Mouse (Mus musculus) CH12.LX (cell line): Measurements from ENCODE around the gene Gucy1a1. TPM values are rescaled to one million over a fixed set of nuclear protein-coding genes. Genes with fewer than 3 reads are reported as not detected.

Experiments
- DNase-seq: peaks from one replicate; pipeline ENCODE4 v3.0.0-alpha.2; 2013; ENCODE audit errors: extremely low read depth
- H3K27ac ChIP-seq: 2 replicates; pipeline ENCODE4 v1.5.1; 2012; ENCODE audit warnings: low read depth, mild to moderate bottlenecking, control low read depth, moderate library complexity; ENCODE audit not compliant: insufficient read depth
- H3K27me3 ChIP-seq: replicated peaks from 2 replicates; pipeline ENCODE3; 2012; ENCODE audit warnings: inconsistent platforms
- H3K36me3 ChIP-seq, 2 experiments: replicated peaks in 1 of 2; 2 replicates each; pipeline versions ENCODE3 to v1.6.1; 2012; ENCODE audit warnings: inconsistent platforms in 1 of 2, low read length in 1 of 2, mild to moderate bottlenecking in 1 of 2, mixed read lengths in 1 of 2, moderate library complexity in 1 of 2; ENCODE audit not compliant: control insufficient read depth in 1 of 2, insufficient read depth in 1 of 2
- H3K4me1 ChIP-seq, 2 experiments: 2 replicates each; pipeline ENCODE4 v1.6.1; 2012; ENCODE audit warnings: inconsistent platforms in 1 of 2, moderate library complexity in 1 of 2; ENCODE audit not compliant: insufficient read depth in 2 of 2, control insufficient read depth in 1 of 2
- H3K4me2 ChIP-seq: 2 replicates; pipeline ENCODE4 v1.6.1; 2012; ENCODE audit warnings: low read depth, mild to moderate bottlenecking, control low read depth; ENCODE audit not compliant: poor library complexity, insufficient read depth, severe bottlenecking
- H3K4me3 ChIP-seq, 3 experiments: fragments of 150-350 bp in 1 of 3; sonication (generic) in 1 of 3; replicated peaks in 1 of 3; 2 replicates each; pipeline versions ENCODE3 to v1.5.1; 2011 to 2012; ENCODE audit warnings: low read depth in 2 of 3, low read length in 2 of 3, mild to moderate bottlenecking in 2 of 3, moderate library complexity in 2 of 3, control low read depth in 1 of 3, improper control_type of control experiment in 1 of 3, inconsistent platforms in 1 of 3, mixed read lengths in 1 of 3; ENCODE audit not compliant: poor library complexity in 1 of 3
- H3K79me2 ChIP-seq: replicated peaks from 2 replicates; pipeline ENCODE4 v1.6.1; 2012; ENCODE audit warnings: mild to moderate bottlenecking, moderate library complexity; ENCODE audit not compliant: control insufficient read depth, poor library complexity, insufficient read depth, severe bottlenecking; ENCODE audit errors: extremely low read depth
- H3K9ac ChIP-seq: 2 replicates; pipeline ENCODE4 v1.6.1; 2012; ENCODE audit warnings: low read depth, mild to moderate bottlenecking, control low read depth, moderate library complexity; ENCODE audit not compliant: insufficient read depth
- H3K9me3 ChIP-seq: replicated peaks from 2 replicates; pipeline ENCODE3; 2012; ENCODE audit warnings: low read length, inconsistent platforms, mixed read lengths
- CHD2 ChIP-seq: IDR thresholded peaks from 2 replicates; pipeline ENCODE4 v1.6.1; 2011; ENCODE audit warnings: low read length, improper control_type of control experiment
- E2F4 ChIP-seq: IDR thresholded peaks from 2 replicates; pipeline ENCODE4 v1.6.1; 2011; ENCODE audit warnings: low read depth, low read length, improper control_type of control experiment; ENCODE audit not compliant: insufficient replicate concordance
- HCFC1 ChIP-seq: IDR thresholded peaks from 2 replicates; pipeline ENCODE4 v1.6.1; 2012; ENCODE audit warnings: low read depth, mild to moderate bottlenecking, inconsistent platforms, low read length, improper control_type of control experiment
- JUND ChIP-seq: conservative IDR thresholded peaks from 2 replicates; pipeline ENCODE4 v1.6.1; 2011; ENCODE audit warnings: low read depth, low read length, improper control_type of control experiment
- KAT2A ChIP-seq: IDR thresholded peaks from 2 replicates; pipeline ENCODE4 v1.6.1; 2012; ENCODE audit warnings: low read length, improper control_type of control experiment, inconsistent platforms; ENCODE audit not compliant: insufficient replicate concordance
- MAFK ChIP-seq: IDR thresholded peaks from 2 replicates; pipeline ENCODE4 v1.6.1; 2011; ENCODE audit warnings: low read length, improper control_type of control experiment; ENCODE audit not compliant: insufficient replicate concordance
- MEF2A ChIP-seq: IDR thresholded peaks from 2 replicates; pipeline ENCODE4 v1.6.1; 2014; ENCODE audit warnings: low read depth, mild to moderate bottlenecking, inconsistent platforms, low read length, improper control_type of control experiment, borderline replicate concordance
- MXI1 ChIP-seq: IDR thresholded peaks from 2 replicates; pipeline ENCODE4 v1.6.1; 2011; ENCODE audit warnings: mild to moderate bottlenecking, low read depth, low read length, improper control_type of control experiment
- MYC ChIP-seq: IDR thresholded peaks from 2 replicates; pipeline ENCODE4 v1.6.1; 2011; ENCODE audit warnings: low read depth, mild to moderate bottlenecking, improper control_type of control experiment, low read length
- NRF1 ChIP-seq: IDR thresholded peaks from 2 replicates; pipeline ENCODE4 v1.6.1; 2014; ENCODE audit warnings: low read depth, mild to moderate bottlenecking, inconsistent platforms, low read length, improper control_type of control experiment, moderate library complexity
- POLR2AphosphoS2 ChIP-seq: IDR thresholded peaks from 2 replicates; pipeline ENCODE4 v1.6.1; 2011; ENCODE audit warnings: low read depth, low read length, improper control_type of control experiment
- RAD21 ChIP-seq: IDR thresholded peaks from 2 replicates; pipeline ENCODE4 v1.6.1; 2011; ENCODE audit warnings: low read depth, mild to moderate bottlenecking, low read length, improper control_type of control experiment, moderate library complexity
- RCOR1 ChIP-seq: conservative IDR thresholded peaks from 2 replicates; pipeline ENCODE4 v1.6.1; 2012; ENCODE audit warnings: low read depth, mild to moderate bottlenecking, inconsistent platforms, low read length, improper control_type of control experiment
- SIN3A ChIP-seq: IDR thresholded peaks from 2 replicates; pipeline ENCODE4 v1.6.1; 2012; ENCODE audit warnings: low read length, improper control_type of control experiment, inconsistent platforms
- SMC3 ChIP-seq: IDR thresholded peaks from 2 replicates; pipeline ENCODE4 v1.6.1; 2011; ENCODE audit warnings: low read depth, low read length, improper control_type of control experiment
- TCF12 ChIP-seq: IDR thresholded peaks from 2 replicates; pipeline ENCODE4 v1.6.1; 2014; ENCODE audit warnings: low read depth, mild to moderate bottlenecking, inconsistent platforms, low read length, improper control_type of control experiment
- UBTF ChIP-seq: IDR thresholded peaks from 2 replicates; pipeline ENCODE4 v1.6.1; 2012; ENCODE audit warnings: low read depth, mild to moderate bottlenecking, inconsistent platforms, low read length, improper control_type of control experiment, moderate library complexity
- USF1 ChIP-seq: IDR thresholded peaks from 2 replicates; pipeline ENCODE4 v1.6.1; 2014; ENCODE audit warnings: low read depth, mild to moderate bottlenecking, inconsistent platforms, low read length, improper control_type of control experiment
- ZMIZ1 ChIP-seq: IDR thresholded peaks from 2 replicates; pipeline ENCODE4 v1.6.1; 2012; ENCODE audit warnings: low read depth, mild to moderate bottlenecking, inconsistent platforms, low read length, improper control_type of control experiment
- dilution Hi-C: fragments of 300-500 bp; cut with MboI; formaldehyde crosslinking; loops from 2 replicates; pipeline ENCODE4 v1.14.3; 2020; ENCODE audit warnings: low sequenced_read_pairs; ENCODE audit not compliant: extremely low pct_unique_long_range_greater_than_20kb, extremely low pct_ligation_motif_present
- in situ Hi-C: fragments of 300-500 bp; cut with MboI; formaldehyde crosslinking; loops from 3 replicates; pipeline ENCODE4 v1.14.3; 2019; ENCODE audit warnings: low sequenced_read_pairs, low pct_ligation_motif_present, low pct_unique_long_range_greater_than_20kb, mixed read lengths
- polyA plus RNA-seq: library from polyadenylated mRNA; unstranded; fragments of >175 nt; gene quantifications from 2 replicates; pipeline ENCODE4 v1.2.1, GENCODE M21; 2012; ENCODE audit warnings: low read depth; ENCODE audit not compliant: insufficient read length
- total RNA-seq, 2 experiments: library from RNA; depleted of rRNA; stranded (reverse); fragments of 300-350 nt in 1 of 2; fragments of >200 nt in 1 of 2; gene quantifications; 2 replicates each; pipeline ENCODE4 v1.2.3; 2012 to 2014

The Gucy1a1 gene
- total and polyA plus RNA-seq, 3 experiments, result not detected

DNA sequence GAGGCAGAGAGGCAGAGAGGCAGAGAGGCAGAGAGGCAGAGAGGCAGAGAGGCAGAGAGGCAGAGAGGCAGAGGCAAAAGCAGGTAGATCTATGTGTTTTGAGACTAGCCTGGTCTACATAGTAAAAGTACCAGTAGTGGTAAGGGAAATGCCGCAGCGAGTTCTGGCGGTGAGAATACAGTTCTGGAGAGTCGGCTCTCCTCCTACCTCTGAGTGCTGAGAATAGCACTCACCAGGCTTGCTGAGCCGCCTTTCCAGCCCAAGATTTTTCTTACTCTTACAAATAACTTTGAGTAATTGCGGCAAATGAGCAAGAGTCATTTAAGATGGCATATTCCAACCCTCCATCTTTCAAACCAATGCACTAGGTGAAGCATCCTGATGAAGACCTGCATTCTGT, 46.5 kb downstream of the Gucy1a1 start:
- H3K79me2 ChIP-seq, result no peaks in the 10 kb centered on the region
- dilution Hi-C loops, result no loop called here
- H3K4me2 ChIP-seq, result no peak overlapping the region
- no peak overlapping the region for H3K4me3 ChIP-seq
- DNase-seq, result no peak
- no peaks in the 10 kb centered on the region for H3K36me3 ChIP-seq
- TF ChIP-seq CHD2 (no peak), MEF2A (no peak), ZMIZ1 (no peak), TCF12 (no peak), NRF1 (no peak), MAFK (no peak), SIN3A (no peak), E2F4 (no peak), UBTF (no peak), MXI1 (no peak), USF1 (no peak), KAT2A (no peak), RAD21 (no peak), MYC (no peak)
- TF ChIP-seq, all 38 proteins: peak for 0
- Histone ChIP-seq H3K9ac (no peak overlapping the region), H3K4me1 (no peaks in the 10 kb centered on the region), H3K27ac (no peak overlapping the region), H3K27me3 (no peaks in the 10 kb centered on the region), H3K9me3 (no peaks in the 10 kb centered on the region)
- in situ Hi-C loops, result no loop called here

GRCm38 (mm10) chr3:82096801-82097200, 48.8 kb downstream of the Gucy1a1 start:
- no peak overlapping the region for H3K27ac ChIP-seq
- no peak overlapping the region for H3K4me2 ChIP-seq
- dilution Hi-C loops, result no loop called here
- no peaks in the 10 kb centered on the region for H3K79me2 ChIP-seq
- no peaks in the 10 kb centered on the region for H3K9me3 ChIP-seq
- in situ Hi-C loops, result no loop called here
- no peak for DNase-seq
- TF ChIP-seq HCFC1 (no peak), JUND (no peak), RCOR1 (no peak), E2F4 (no peak), NRF1 (no peak), SMC3 (no peak), POLR2AphosphoS2 (no peak)
- TF ChIP-seq, all 38 proteins: peak for 0
- H3K27me3 ChIP-seq, result no peaks in the 10 kb centered on the region
- H3K4me1 ChIP-seq, result no peaks in the 10 kb centered on the region
- no peak overlapping the region for H3K4me3 ChIP-seq
- H3K9ac ChIP-seq, result no peak overlapping the region
- H3K36me3 ChIP-seq, result no peaks in the 10 kb centered on the region
